Mouse (Mus musculus) limb, embryonic 14.5 days (tissue): Measurements from ENCODE around the gene Gm13762. TPM values are rescaled to one million over a fixed set of nuclear protein-coding genes. Genes with fewer than 3 reads are reported as not detected.

ENCODE experiments used
- ATAC-seq: fragments of 200-750 bp; cut with Nextera tagmentation; 2 replicates; pipeline ENCODE4 v1.8.0; 2017; ENCODE audit warnings: low read depth, moderate number of reproducible peaks, moderate TSS enrichment; ENCODE audit not compliant: low FRiP score
- DNase-seq: peaks from one replicate; pipeline ENCODE4 v3.0.0-alpha.2; 2015; ENCODE audit warnings: low spot score
- H3K27ac ChIP-seq: fragments of 300-500 bp; sonication (generic); replicated peaks from 2 replicates; pipeline ENCODE4 v1.5.1; 2014; ENCODE audit warnings: low read depth, mild to moderate bottlenecking, low read length, moderate library complexity, mixed read lengths
- H3K27me3 ChIP-seq: fragments of 300-500 bp; sonication (generic); 2 replicates; pipeline ENCODE4 v1.6.1; 2014; ENCODE audit warnings: low read length, mixed read lengths; ENCODE audit not compliant: control insufficient read depth, insufficient read depth
- H3K36me3 ChIP-seq: fragments of 300-500 bp; sonication (generic); 2 replicates; pipeline ENCODE4 v1.6.1; 2014; ENCODE audit warnings: mild to moderate bottlenecking, low read length, moderate library complexity, mixed read lengths; ENCODE audit not compliant: control insufficient read depth, insufficient read depth
- H3K4me1 ChIP-seq: fragments of 300-500 bp; sonication (generic); 2 replicates; pipeline ENCODE4 v1.6.1; 2014; ENCODE audit warnings: antibody characterized with exemption, low read length, mixed read lengths; ENCODE audit not compliant: control insufficient read depth, insufficient read depth
- H3K4me2 ChIP-seq: fragments of 300-500 bp; sonication (generic); replicated peaks from 2 replicates; pipeline ENCODE4 v1.6.1; 2014; ENCODE audit warnings: low read depth, mild to moderate bottlenecking, low read length, moderate library complexity; ENCODE audit not compliant: severe bottlenecking
- H3K4me3 ChIP-seq: fragments of 300-500 bp; sonication (generic); replicated peaks from 2 replicates; pipeline ENCODE4 v1.5.1; 2014; ENCODE audit warnings: low read length
- H3K9ac ChIP-seq: fragments of 300-500 bp; sonication (generic); 2 replicates; pipeline ENCODE4 v1.6.1; 2014; ENCODE audit warnings: mild to moderate bottlenecking, low read depth, low read length, moderate library complexity; ENCODE audit not compliant: severe bottlenecking
- H3K9me3 ChIP-seq: fragments of 300-500 bp; sonication (generic); 2 replicates; pipeline ENCODE4 v1.6.1; 2016; ENCODE audit warnings: low read length; ENCODE audit not compliant: control insufficient read depth
- POLR2A ChIP-seq: fragments of 200-500 bp; IDR thresholded peaks from 2 replicates; pipeline ENCODE4 v1.8.0; 2012; ENCODE audit warnings: inconsistent platforms, mild to moderate bottlenecking, moderate library complexity, borderline replicate concordance; ENCODE audit not compliant: insufficient read depth, insufficient read length; ENCODE audit errors: extremely low read depth
- WGBS: fragments of 180-500 bp; shearing (Covaris S2); extraction: QIAGEN DNeasy Blood & Tissue Kit; methylation state at CpG from one replicate; pipeline ENCODE4 v1.1.7; 2014; 5-methylcytosine and 5-hydroxymethylcytosine counted together
- polyA plus RNA-seq, 2 experiments: library from polyadenylated mRNA; depleted of rRNA in 1 of 2; stranded (reverse) in 1 of 2; unstranded in 1 of 2; fragments of >200 nt; fragmentation: Nextera tagmentation in 1 of 2; extraction: Ambion mirVana in 1 of 2; gene quantifications; 2 replicates each; pipeline versions ENCODE4 v1.2.1 to v1.2.3; 2012 to 2014

Gene Gm13762
- polyA plus RNA-seq, 2 experiments: not detected

GRCm38 (mm10) chr2:88938011-88938410 is 42.1 kb downstream of the Gm13762 start, which contains the start of gene Olfr1211:
TSS of gene Olfr1211 (minus strand) at chr2:88938111.
- H3K36me3 ChIP-seq: no peaks in the 10 kb centered on the region
- WGBS: 85% methylated on average over 1 of the region's 1 CpGs
- H3K27ac ChIP-seq: no peak within 1 kb of the TSS
- DNase-seq (no peak), ATAC-seq (no peak)
- H3K4me3 ChIP-seq: no peak within 1 kb of the TSS
- no peak within 1 kb of the TSS for H3K4me2 ChIP-seq
- H3K9me3 ChIP-seq: no peaks in the 10 kb centered on the region
- H3K4me1 ChIP-seq: no peaks in the 10 kb centered on the region
- no peaks in the 10 kb centered on the region for H3K27me3 ChIP-seq
- no peak for TF ChIP-seq POLR2A
- H3K9ac ChIP-seq: no peak within 1 kb of the TSS

Other genes starting within 250 kb of the Gm13762 start
- not detected in 2 replicates for gene Olfr1197, start 247.9 kb downstream of the Gm13762 start, polyA plus RNA-seq (2012; rRNA removed)
- gene Olfr1197, start 247.9 kb downstream of the Gm13762 start, polyA plus RNA-seq (2014; fragmentation: Nextera tagmentation; extraction: Ambion mirVana): not detected in 2 replicates
- not detected in 2 replicates for gene Olfr1198, start 228.9 kb downstream of the Gm13762 start, polyA plus RNA-seq (2012; rRNA removed)
- not detected in 2 replicates for gene Olfr1198, start 228.9 kb downstream of the Gm13762 start, polyA plus RNA-seq (2014; fragmentation: Nextera tagmentation; extraction: Ambion mirVana)
- not detected in 2 replicates for gene Olfr1199, start 219.8 kb downstream of the Gm13762 start, polyA plus RNA-seq (2012; rRNA removed)
- gene Olfr1199, start 219.8 kb downstream of the Gm13762 start, polyA plus RNA-seq (2014; fragmentation: Nextera tagmentation; extraction: Ambion mirVana): not detected in 2 replicates
- gene Olfr1200, start 209.8 kb downstream of the Gm13762 start, polyA plus RNA-seq (2012; rRNA removed): not detected in 2 replicates
- gene Olfr1200, start 209.8 kb downstream of the Gm13762 start, polyA plus RNA-seq (2014; fragmentation: Nextera tagmentation; extraction: Ambion mirVana): not detected in 2 replicates
- not detected in 2 replicates for gene Olfr1201, start 187.2 kb downstream of the Gm13762 start, polyA plus RNA-seq (2012; rRNA removed)
- gene Olfr1201, start 187.2 kb downstream of the Gm13762 start, polyA plus RNA-seq (2014; fragmentation: Nextera tagmentation; extraction: Ambion mirVana): not detected in 2 replicates
- gene Olfr1202, start 165.8 kb downstream of the Gm13762 start, polyA plus RNA-seq (2012; rRNA removed): not detected in 2 replicates
- gene Olfr1202, start 165.8 kb downstream of the Gm13762 start, polyA plus RNA-seq (2014; fragmentation: Nextera tagmentation; extraction: Ambion mirVana): not detected in 2 replicates
- not detected in 2 replicates for gene Olfr1205, start 150.5 kb downstream of the Gm13762 start, polyA plus RNA-seq (2012; rRNA removed)
- gene Olfr1205, start 150.5 kb downstream of the Gm13762 start, polyA plus RNA-seq (2014; fragmentation: Nextera tagmentation; extraction: Ambion mirVana): not detected in 2 replicates
- gene Olfr1204, start 131.0 kb downstream of the Gm13762 start, polyA plus RNA-seq (2012; rRNA removed): not detected in 2 replicates
- not detected in 2 replicates for gene Olfr1204, start 131.0 kb downstream of the Gm13762 start, polyA plus RNA-seq (2014; fragmentation: Nextera tagmentation; extraction: Ambion mirVana)
- not detected in 2 replicates for gene Olfr1206, start 117.0 kb downstream of the Gm13762 start, polyA plus RNA-seq (2012; rRNA removed)
- not detected in 2 replicates for gene Olfr1206, start 117.0 kb downstream of the Gm13762 start, polyA plus RNA-seq (2014; fragmentation: Nextera tagmentation; extraction: Ambion mirVana)
- gene Olfr1208, start 78.0 kb downstream of the Gm13762 start, polyA plus RNA-seq (2012; rRNA removed): not detected in 2 replicates
- not detected in 2 replicates for gene Olfr1208, start 78.0 kb downstream of the Gm13762 start, polyA plus RNA-seq (2014; fragmentation: Nextera tagmentation; extraction: Ambion mirVana)
- gene Olfr1209, start 65.1 kb downstream of the Gm13762 start, polyA plus RNA-seq (2012; rRNA removed): not detected in 2 replicates
- not detected in 2 replicates for gene Olfr1209, start 65.1 kb downstream of the Gm13762 start, polyA plus RNA-seq (2014; fragmentation: Nextera tagmentation; extraction: Ambion mirVana)
- gene Olfr1211, start 42.2 kb downstream of the Gm13762 start, polyA plus RNA-seq (2012; rRNA removed): not detected in 2 replicates
- gene Olfr1211, start 42.2 kb downstream of the Gm13762 start, polyA plus RNA-seq (2014; fragmentation: Nextera tagmentation; extraction: Ambion mirVana): not detected in 2 replicates
- not detected in 2 replicates for gene Olfr1212, start 26.3 kb downstream of the Gm13762 start, polyA plus RNA-seq (2012; rRNA removed)
- not detected in 2 replicates for gene Olfr1212, start 26.3 kb downstream of the Gm13762 start, polyA plus RNA-seq (2014; fragmentation: Nextera tagmentation; extraction: Ambion mirVana)
- gene Olfr1214, start 12.4 kb upstream of the Gm13762 start, polyA plus RNA-seq (2012; rRNA removed): not detected in 2 replicates
- gene Olfr1214, start 12.4 kb upstream of the Gm13762 start, polyA plus RNA-seq (2014; fragmentation: Nextera tagmentation; extraction: Ambion mirVana): not detected in 2 replicates
- not detected in 2 replicates for gene Olfr1215, start 26.7 kb upstream of the Gm13762 start, polyA plus RNA-seq (2012; rRNA removed)
- not detected in 2 replicates for gene Olfr1215, start 26.7 kb upstream of the Gm13762 start, polyA plus RNA-seq (2014; fragmentation: Nextera tagmentation; extraction: Ambion mirVana)
- not detected in 2 replicates for gene Olfr1216, start 38.1 kb upstream of the Gm13762 start, polyA plus RNA-seq (2012; rRNA removed)
- gene Olfr1216, start 38.1 kb upstream of the Gm13762 start, polyA plus RNA-seq (2014; fragmentation: Nextera tagmentation; extraction: Ambion mirVana): not detected in 2 replicates
- gene Olfr1217, start 51.8 kb upstream of the Gm13762 start, polyA plus RNA-seq (2012; rRNA removed): not detected in 2 replicates
- not detected in 2 replicates for gene Olfr1217, start 51.8 kb upstream of the Gm13762 start, polyA plus RNA-seq (2014; fragmentation: Nextera tagmentation; extraction: Ambion mirVana)
- not detected in 2 replicates for gene Olfr1218, start 80.9 kb upstream of the Gm13762 start, polyA plus RNA-seq (2012; rRNA removed)
- not detected in 2 replicates for gene Olfr1218, start 80.9 kb upstream of the Gm13762 start, polyA plus RNA-seq (2014; fragmentation: Nextera tagmentation; extraction: Ambion mirVana)
- not detected in 2 replicates for gene Olfr1219, start 103.2 kb upstream of the Gm13762 start, polyA plus RNA-seq (2012; rRNA removed)
- gene Olfr1219, start 103.2 kb upstream of the Gm13762 start, polyA plus RNA-seq (2014; fragmentation: Nextera tagmentation; extraction: Ambion mirVana): not detected in 2 replicates
- gene Olfr1220, start 126.6 kb upstream of the Gm13762 start, polyA plus RNA-seq (2012; rRNA removed): not detected in 2 replicates
- gene Olfr1220, start 126.6 kb upstream of the Gm13762 start, polyA plus RNA-seq (2014; fragmentation: Nextera tagmentation; extraction: Ambion mirVana): not detected in 2 replicates
- gene Olfr1221, start 137.0 kb upstream of the Gm13762 start, polyA plus RNA-seq (2012; rRNA removed): not detected in 2 replicates
- not detected in 2 replicates for gene Olfr1221, start 137.0 kb upstream of the Gm13762 start, polyA plus RNA-seq (2014; fragmentation: Nextera tagmentation; extraction: Ambion mirVana)
- gene Olfr1222, start 152.8 kb upstream of the Gm13762 start, polyA plus RNA-seq (2012; rRNA removed): not detected in 2 replicates
- gene Olfr1222, start 152.8 kb upstream of the Gm13762 start, polyA plus RNA-seq (2014; fragmentation: Nextera tagmentation; extraction: Ambion mirVana): not detected in 2 replicates
- not detected in 2 replicates for gene Olfr1223, start 171.3 kb upstream of the Gm13762 start, polyA plus RNA-seq (2012; rRNA removed)
- gene Olfr1223, start 171.3 kb upstream of the Gm13762 start, polyA plus RNA-seq (2014; fragmentation: Nextera tagmentation; extraction: Ambion mirVana): not detected in 2 replicates
- not detected in 2 replicates for gene Olfr1224-ps1, start 183.8 kb upstream of the Gm13762 start, polyA plus RNA-seq (2012; rRNA removed)
- gene Olfr1224-ps1, start 183.8 kb upstream of the Gm13762 start, polyA plus RNA-seq (2014; fragmentation: Nextera tagmentation; extraction: Ambion mirVana): not detected in 2 replicates
- gene Olfr1225, start 194.4 kb upstream of the Gm13762 start, polyA plus RNA-seq (2012; rRNA removed): not detected in 2 replicates
- gene Olfr1225, start 194.4 kb upstream of the Gm13762 start, polyA plus RNA-seq (2014; fragmentation: Nextera tagmentation; extraction: Ambion mirVana): not detected in 2 replicates
- not detected in 2 replicates for gene Olfr1226, start 219.8 kb upstream of the Gm13762 start, polyA plus RNA-seq (2012; rRNA removed)
- gene Olfr1226, start 219.8 kb upstream of the Gm13762 start, polyA plus RNA-seq (2014; fragmentation: Nextera tagmentation; extraction: Ambion mirVana): not detected in 2 replicates